Mouse (Mus musculus) MEL (cell line): ENCODE results near the gene Reep1. TPM values are rescaled to one million over a fixed set of nuclear protein-coding genes. Genes with fewer than 3 reads are reported as not detected.

ENCODE experiments used
- DNase-seq: peaks from one replicate; pipeline ENCODE4 v3.0.0; 2011; ENCODE audit warnings: low read depth, low spot score
- H3K27ac ChIP-seq: 2 replicates; pipeline ENCODE4 v1.5.1; 2012; ENCODE audit warnings: low read depth, mild to moderate bottlenecking, control low read depth, low read length, moderate library complexity; ENCODE audit not compliant: control insufficient read depth
- H3K27me3 ChIP-seq, 2 experiments: fragments of 150-350 bp in 1 of 2; sonication (generic) in 1 of 2; 2 replicates each; pipeline ENCODE4 v1.6.1; 2012; ENCODE audit warnings: low read length in 2 of 2, mild to moderate bottlenecking in 2 of 2, improper control_type of control experiment in 1 of 2, moderate library complexity in 1 of 2; ENCODE audit not compliant: insufficient read depth in 2 of 2, control insufficient read depth in 1 of 2
- H3K36me3 ChIP-seq, 2 experiments: 2 replicates each; pipeline ENCODE4 v1.6.1; 2012 to 2014; ENCODE audit warnings: low read length in 2 of 2, improper control_type of control experiment in 1 of 2, inconsistent platforms in 1 of 2, mild to moderate bottlenecking in 1 of 2; ENCODE audit not compliant: insufficient read depth in 2 of 2, control insufficient read depth in 1 of 2
- H3K4me1 ChIP-seq, 2 experiments: fragments of 150-350 bp in 1 of 2; sonication (generic) in 1 of 2; 2 replicates each; pipeline ENCODE4 v1.6.1; 2012; ENCODE audit warnings: low read length in 2 of 2, improper control_type of control experiment in 1 of 2, mild to moderate bottlenecking in 1 of 2; ENCODE audit not compliant: insufficient read depth in 2 of 2, control insufficient read depth in 1 of 2
- H3K4me3 ChIP-seq, 2 experiments: fragments of 150-350 bp in 1 of 2; sonication (generic) in 1 of 2; 2 replicates each; pipeline ENCODE4 v1.5.1; 2012; ENCODE audit warnings: low read depth in 2 of 2, low read length in 2 of 2, mild to moderate bottlenecking in 2 of 2, moderate library complexity in 2 of 2, control low read depth in 1 of 2, improper control_type of control experiment in 1 of 2; ENCODE audit not compliant: control insufficient read depth in 1 of 2, insufficient read depth in 1 of 2
- H3K79me2 ChIP-seq: 2 replicates; pipeline ENCODE4 v1.6.1; 2012; ENCODE audit warnings: mild to moderate bottlenecking, low read length, moderate library complexity; ENCODE audit not compliant: control insufficient read depth, poor library complexity, insufficient read depth
- H3K9ac ChIP-seq: 2 replicates; pipeline ENCODE4 v1.6.1; 2012; ENCODE audit warnings: low read depth, mild to moderate bottlenecking, control low read depth, low read length, moderate library complexity; ENCODE audit not compliant: control insufficient read depth, poor library complexity, severe bottlenecking
- H3K9me3 ChIP-seq: fragments of 150-350 bp; sonication (generic); replicated peaks from 2 replicates; pipeline ENCODE4 v1.6.1; 2012; ENCODE audit warnings: mild to moderate bottlenecking, low read length, improper control_type of control experiment, moderate library complexity; ENCODE audit not compliant: insufficient read depth
- CHD1 ChIP-seq: IDR thresholded peaks from 2 replicates; pipeline ENCODE4 v1.6.1; 2012; ENCODE audit warnings: low read depth, mild to moderate bottlenecking, inconsistent platforms, low read length, improper control_type of control experiment
- CTCF ChIP-seq, 3 experiments: IDR thresholded peaks in 2 of 3; conservative IDR thresholded peaks in 1 of 3; 2 replicates each; pipeline ENCODE4 v1.5.1; 2011 to 2012; ENCODE audit warnings: low read length in 3 of 3, low read depth in 2 of 3, mild to moderate bottlenecking in 2 of 3, improper control_type of control experiment in 1 of 3, inconsistent platforms in 1 of 3, mixed read lengths in 1 of 3, moderate library complexity in 1 of 3; ENCODE audit not compliant: control insufficient read depth in 1 of 3, insufficient read depth in 1 of 3, poor library complexity in 1 of 3, severe bottlenecking in 1 of 3
- E2F4 ChIP-seq: IDR thresholded peaks from 2 replicates; pipeline ENCODE4 v1.6.1; 2011; ENCODE audit warnings: low read depth, low read length, improper control_type of control experiment, borderline replicate concordance
- EP300 ChIP-seq, 2 experiments: IDR thresholded peaks; 2 replicates each; pipeline ENCODE4 v1.6.1; 2011; ENCODE audit warnings: improper control_type of control experiment in 2 of 2, low read length in 2 of 2, low read depth in 1 of 2, mild to moderate bottlenecking in 1 of 2
- ETS1 ChIP-seq: IDR thresholded peaks from 2 replicates; pipeline ENCODE4 v1.6.1; 2012; ENCODE audit warnings: low read depth, mild to moderate bottlenecking, inconsistent platforms, low read length, improper control_type of control experiment, moderate library complexity
- KAT2A ChIP-seq: conservative IDR thresholded peaks from 2 replicates; pipeline ENCODE4 v1.6.1; 2012; ENCODE audit warnings: low read depth, low read length, improper control_type of control experiment, inconsistent platforms
- MAFK ChIP-seq: IDR thresholded peaks from 2 replicates; pipeline ENCODE4 v1.6.1; 2011; ENCODE audit warnings: low read depth, mild to moderate bottlenecking, low read length, improper control_type of control experiment, borderline replicate concordance
- MYB ChIP-seq: IDR thresholded peaks from 2 replicates; pipeline ENCODE4 v1.6.1; 2011; ENCODE audit warnings: mild to moderate bottlenecking, low read depth, low read length, improper control_type of control experiment
- MYC ChIP-seq: IDR thresholded peaks from 2 replicates; pipeline ENCODE4 v1.6.1; 2011; ENCODE audit warnings: low read depth, mild to moderate bottlenecking, low read length, improper control_type of control experiment, moderate library complexity
- NELFE ChIP-seq: IDR thresholded peaks from 2 replicates; pipeline ENCODE4 v1.6.1; 2011; ENCODE audit warnings: low read depth, low read length, improper control_type of control experiment
- POLR2AphosphoS2 ChIP-seq: IDR thresholded peaks from 2 replicates; pipeline ENCODE4 v1.6.1; 2011; ENCODE audit warnings: low read length, improper control_type of control experiment
- TAL1 ChIP-seq: IDR thresholded peaks from 2 replicates; pipeline ENCODE4 v1.6.1; 2012; ENCODE audit warnings: mild to moderate bottlenecking, inconsistent platforms, low read length, moderate library complexity, mixed read lengths
- TBP ChIP-seq: IDR thresholded peaks from 2 replicates; pipeline ENCODE4 v1.8.0; 2011; ENCODE audit warnings: low read depth, low read length, improper control_type of control experiment
- ZKSCAN1 ChIP-seq: IDR thresholded peaks from 2 replicates; pipeline ENCODE4 v1.6.1; 2012; ENCODE audit warnings: low read depth, mild to moderate bottlenecking, inconsistent platforms, low read length, improper control_type of control experiment, moderate library complexity
- ZMIZ1 ChIP-seq: IDR thresholded peaks from 2 replicates; pipeline ENCODE4 v1.6.1; 2012; ENCODE audit warnings: low read depth, mild to moderate bottlenecking, inconsistent platforms, low read length, improper control_type of control experiment, moderate library complexity
- ZNF384 ChIP-seq: IDR thresholded peaks from 2 replicates; pipeline ENCODE4 v1.6.1; 2012; ENCODE audit warnings: low read depth, mild to moderate bottlenecking, inconsistent platforms, low read length, improper control_type of control experiment
- polyA plus RNA-seq, 2 experiments: library from polyadenylated mRNA; stranded (reverse) in 1 of 2; unstranded in 1 of 2; fragments of >175 nt in 1 of 2; fragments of >200 nt in 1 of 2; gene quantifications; 2 replicates each; pipeline versions ENCODE4 v1.2.1 to v1.2.4; 2012; ENCODE audit warnings: low replicate concordance in 2 of 2, low read depth in 1 of 2; ENCODE audit not compliant: insufficient read length in 2 of 2, insufficient read depth in 1 of 2, missing spikeins in 1 of 2
- total RNA-seq: library from RNA; depleted of rRNA; stranded (reverse); fragments of 300-350 nt; gene quantifications from 2 replicates; pipeline ENCODE4 v1.2.3, GENCODE M21; 2012

The Reep1 gene
- total and polyA plus RNA-seq, 3 experiments = 0.12 to 0.36 TPM; not detected in 1

GRCm38 (mm10) chr6:71741998-71742636 is 34.8 kb downstream of the Reep1 start:
- no peaks in the 10 kb centered on the region for H3K79me2 ChIP-seq
- H3K4me3 ChIP-seq = no peak overlapping the region
- H3K36me3 ChIP-seq = no peaks in the 10 kb centered on the region
- H3K27ac ChIP-seq = no peak overlapping the region
- DNase-seq = no peak
- TF ChIP-seq ZKSCAN1 (no peak), KAT2A (no peak), TBP (no peak), ZNF384 (no peak), ETS1 (no peak), CTCF (IDR thresholded peaks at IDR 0.05 in 2 of 3, conservative IDR thresholded peaks at IDR 0.05 in 1 of 3; ENCODE audit: control insufficient read depth in 1 of 3, insufficient read depth in 1 of 3, low read depth in 2 of 3, low read length in 3 of 3, poor library complexity in 1 of 3, severe bottlenecking in 1 of 3) (no peak), MAFK (no peak), POLR2AphosphoS2 (no peak), NELFE (no peak), MYC (no peak), MYB (no peak), E2F4 (no peak)
- H3K9me3 ChIP-seq = no peaks in the 10 kb centered on the region
- peaks cover 8 to 10% of the 10 kb centered on the region in 2 experiments; a peak in 3 of 4 replicates for H3K27me3 ChIP-seq
- H3K4me1 ChIP-seq = no peaks in the 10 kb centered on the region
- no peak overlapping the region for H3K9ac ChIP-seq

GRCm38 (mm10) chr6:71744934-71745333 is 37.6 kb downstream of the Reep1 start:
- Histone ChIP-seq H3K4me3 (no peak overlapping the region), H3K9me3 (no peaks in the 10 kb centered on the region), H3K36me3 (no peaks in the 10 kb centered on the region), H3K27ac (no peak overlapping the region), H3K79me2 (no peaks in the 10 kb centered on the region), H3K27me3 (peaks cover 8 to 10% of the 10 kb centered on the region in 2 experiments; a peak in 3 of 4 replicates), H3K4me1 (no peaks in the 10 kb centered on the region), H3K9ac (no peak overlapping the region)
- no peak for DNase-seq
- TF ChIP-seq EP300 (IDR thresholded peaks at IDR 0.05; ENCODE audit: low read depth in 1 of 2, low read length in 2 of 2) (no peak), CHD1 (no peak), ETS1 (no peak), MYC (no peak), ZMIZ1 (no peak), TAL1 (no peak)
